Mouse (Mus musculus) ES-CJ7 (cell line): ENCODE data around the gene Grifin.
A peak's percentile ranks its signal among the peaks of the same experiment; 100 is the strongest.

Experiments used
- DNase-seq: peaks from one replicate; pipeline ENCODE4 v3.0.0; 2011; ENCODE audit warnings: low read depth, low spot score

Gene Grifin

GRCm38 (mm10) chr5:140589082-140589774, 24.4 kb upstream of the Grifin start:
- no peak for DNase-seq

DNA sequence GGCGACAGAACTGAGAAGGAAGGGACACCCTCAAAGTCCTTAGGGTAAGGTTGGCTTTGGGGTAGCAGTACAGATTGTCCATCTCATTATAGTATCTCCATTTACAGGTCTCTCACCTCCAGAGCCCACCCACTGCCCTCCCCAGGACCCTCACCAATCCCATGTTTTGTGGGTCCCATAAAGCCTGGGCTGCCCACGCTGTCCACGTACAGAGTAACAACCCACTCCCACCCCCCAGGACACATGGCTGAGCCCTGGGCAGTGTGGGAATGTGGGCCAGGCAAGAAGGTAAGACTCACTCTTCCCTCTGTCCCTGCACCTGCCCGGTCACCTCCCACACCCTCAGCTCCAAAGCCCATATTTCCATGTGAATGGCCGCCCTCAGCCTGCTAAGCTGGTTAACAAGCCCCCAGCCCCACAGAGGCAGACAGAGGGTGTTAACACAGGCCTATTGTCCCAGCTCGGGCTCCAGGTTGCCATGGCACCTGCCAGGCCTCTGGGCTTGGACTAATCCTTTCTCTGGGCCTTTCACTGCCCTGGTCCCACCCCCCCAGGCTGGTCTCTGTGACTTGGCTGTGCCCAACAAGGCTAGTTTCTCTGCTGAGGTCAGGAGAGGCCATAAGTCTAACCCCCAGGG, 19.0 kb upstream of the Grifin start:
- DNase-seq, result peak; percentile 74

DNA sequence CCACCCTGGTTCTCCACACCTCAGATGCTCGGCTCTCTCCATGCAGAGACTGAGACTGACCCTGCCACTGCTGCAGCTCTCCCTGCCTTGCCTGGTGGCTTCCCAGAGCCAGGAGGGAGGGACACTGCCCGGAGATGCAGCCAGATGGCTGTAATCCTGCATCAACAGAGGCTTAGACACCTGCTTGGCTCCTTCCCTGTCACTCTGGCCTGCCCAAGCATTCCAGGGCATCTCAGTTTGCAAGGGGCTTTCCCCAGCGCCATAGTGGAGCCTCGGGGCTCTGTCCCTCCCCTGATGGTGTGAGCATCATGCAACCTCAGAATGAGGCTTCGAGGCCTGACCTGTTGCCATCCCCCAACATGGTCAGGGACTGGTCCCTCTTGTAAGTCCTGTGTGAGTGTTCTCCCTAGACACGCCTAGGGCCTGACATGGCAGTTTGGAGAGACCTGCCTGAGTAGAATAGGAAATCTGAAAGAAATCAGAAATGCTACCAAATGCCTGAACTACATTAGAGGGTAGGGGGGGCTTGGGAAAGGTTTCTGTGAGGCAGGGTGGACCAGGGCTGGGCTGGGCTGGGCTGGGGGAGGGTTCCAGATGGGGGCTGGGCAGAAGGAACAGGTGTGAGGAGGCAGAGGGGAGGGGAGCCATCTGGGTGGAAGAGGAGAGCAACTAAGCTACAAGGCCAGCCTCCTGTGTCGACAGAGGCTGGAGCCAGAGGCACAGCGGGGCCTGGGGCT, 18.3 kb upstream of the Grifin start:
- DNase-seq, result no peak

- peak; percentile 59 for DNase-seq
These were observed 16.7 kb upstream of the Grifin start for GRCm38 (mm10) chr5:140581569-140581968.

- peak; percentile 80 for DNase-seq
These were observed 14.9 kb upstream of the Grifin start for GRCm38 (mm10) chr5:140579771-140580170.

- DNase-seq, result peak; percentile 73
These were observed 14.3 kb upstream of the Grifin start for GRCm38 (mm10) chr5:140579221-140579620.

GRCm38 (mm10) chr5:140575381-140575866, 10.6 kb upstream of the Grifin start:
- DNase-seq, result no peak

DNA sequence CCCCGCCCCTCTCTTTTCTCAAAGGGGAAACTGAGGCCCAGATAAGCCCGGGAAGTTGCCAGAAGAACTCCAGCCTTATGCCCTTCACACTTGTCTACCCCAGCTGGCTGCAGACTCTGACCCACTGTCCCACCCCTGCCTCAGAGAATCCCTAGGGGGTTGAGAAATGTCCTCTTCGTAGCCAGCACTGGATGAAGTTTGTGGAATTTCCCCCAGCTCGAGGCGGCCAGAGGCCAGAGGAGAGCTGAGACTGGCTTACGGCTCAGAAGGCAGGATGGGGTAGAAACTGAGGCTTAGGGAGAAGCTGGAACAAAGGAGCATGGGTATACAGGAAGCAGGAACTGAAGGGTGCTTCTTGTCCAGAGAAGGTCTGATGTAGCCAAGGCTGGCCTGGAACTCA, 7.7 kb upstream of the Grifin start:
- no peak for DNase-seq

DNA sequence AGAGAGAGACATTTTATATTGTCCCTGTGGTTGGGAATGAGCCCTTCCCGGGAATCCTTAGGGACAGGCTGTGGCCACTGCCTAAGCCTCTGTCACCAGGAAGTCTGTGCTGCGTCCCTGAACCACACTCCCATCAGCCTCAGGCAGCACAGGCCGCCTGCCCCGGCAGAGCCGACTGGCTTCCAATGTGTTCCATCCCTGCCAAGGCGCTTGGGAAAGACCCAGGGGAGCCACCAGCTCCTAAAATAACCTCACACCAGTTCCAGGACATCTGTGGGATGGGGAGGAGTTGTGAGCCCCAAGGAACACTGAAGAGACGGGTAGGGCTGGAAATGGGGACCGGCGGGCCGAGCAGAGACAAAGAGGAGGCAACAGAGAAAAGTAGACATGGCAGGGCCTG, 6.8 kb upstream of the Grifin start:
- no peak for DNase-seq

DNA sequence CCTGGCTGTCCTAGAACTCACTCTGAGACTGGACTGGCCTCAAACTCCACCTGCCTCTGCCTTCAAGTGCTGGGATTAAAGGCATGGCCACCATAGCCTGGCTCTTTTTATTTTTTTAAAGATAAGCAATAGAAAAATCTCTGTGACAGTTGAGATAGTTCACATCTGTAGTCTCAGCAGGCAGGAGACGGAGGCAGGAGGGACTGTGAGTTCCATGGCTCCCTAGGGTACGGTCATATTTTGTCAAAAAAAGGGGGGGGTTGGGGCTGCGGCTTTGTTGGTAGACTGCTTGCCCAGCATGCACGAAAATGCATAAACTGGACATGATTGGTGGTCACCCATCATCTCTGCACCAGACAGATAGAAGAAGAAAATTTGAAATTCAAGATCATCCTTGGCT, 6.3 kb upstream of the Grifin start:
- DNase-seq, result no peak

DNA sequence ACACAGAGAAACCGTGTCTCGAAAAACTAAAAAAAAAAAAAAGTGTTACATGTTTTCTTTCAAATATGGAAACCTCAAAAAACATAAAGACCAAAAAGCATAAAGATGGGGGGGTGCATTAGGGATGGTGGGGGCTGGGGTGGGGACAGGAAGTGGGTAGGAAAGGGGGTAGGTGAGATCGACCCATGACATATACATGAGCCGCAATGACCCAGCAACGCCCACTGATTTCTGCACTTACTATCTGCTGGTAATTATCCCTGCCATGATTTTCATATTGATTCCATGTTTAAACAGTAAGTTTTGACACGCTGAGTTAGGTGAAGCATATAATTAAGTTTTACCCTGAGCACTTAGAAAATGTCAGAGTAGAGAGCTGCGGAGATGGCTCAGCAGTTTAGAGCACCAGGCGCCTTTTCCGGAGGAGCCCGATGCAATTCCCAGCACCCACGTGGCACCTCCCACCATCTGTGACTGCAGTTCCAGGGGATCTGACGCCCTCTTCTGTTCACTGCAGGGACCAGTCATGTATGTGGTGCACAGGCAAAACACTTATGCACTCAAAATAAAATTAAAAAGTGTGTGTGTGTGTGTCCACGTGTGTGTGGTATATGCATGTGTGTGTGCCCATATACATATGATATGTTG, 5.5 kb upstream of the Grifin start:
- peak; percentile 53 for DNase-seq

- peak; percentile 48 for DNase-seq
These were observed 4.2 kb upstream of the Grifin start for GRCm38 (mm10) chr5:140569032-140569595.

GRCm38 (mm10) chr5:140568321-140568970, 3.6 kb upstream of the Grifin start:
- DNase-seq, result peak; percentile 75

GRCm38 (mm10) chr5:140567751-140568150, 2.9 kb upstream of the Grifin start:
- DNase-seq, result no peak

- DNase-seq, result peak; percentile 87
These were observed 2.5 kb upstream of the Grifin start for GRCm38 (mm10) chr5:140567321-140567720.

DNA sequence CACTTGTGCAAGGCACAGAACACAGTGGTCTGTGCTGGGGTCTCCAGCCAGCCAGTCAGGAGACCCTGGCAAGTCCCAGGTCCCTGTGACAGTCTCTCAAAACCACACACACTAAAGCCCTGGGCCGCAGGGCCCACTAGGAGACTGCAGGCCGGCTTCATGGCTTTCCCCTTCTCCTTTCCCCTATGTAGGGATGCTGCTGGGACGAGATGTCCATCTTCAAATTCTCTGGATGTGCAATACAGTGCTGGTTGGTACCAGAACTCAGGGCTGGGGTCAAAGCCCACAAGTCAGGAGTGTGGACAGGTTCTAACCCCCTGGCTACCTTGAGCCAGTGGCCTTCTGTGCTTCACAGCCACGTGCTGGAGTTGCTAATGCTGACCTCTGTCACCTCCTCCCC, 1.4 kb upstream of the Grifin start:
- DNase-seq, result no peak

GRCm38 (mm10) chr5:140565856-140566255, 985 bp upstream of the Grifin start:
- peak; percentile 19 for DNase-seq

- no peak for DNase-seq
These were observed 580 bp upstream of the Grifin start for GRCm38 (mm10) chr5:140565451-140565850.

GRCm38 (mm10) chr5:140562601-140563000, 2.3 kb downstream of the Grifin start:
- DNase-seq, result no peak

GRCm38 (mm10) chr5:140556859-140557258, 8.0 kb downstream of the Grifin start:
- DNase-seq, result no peak

DNA sequence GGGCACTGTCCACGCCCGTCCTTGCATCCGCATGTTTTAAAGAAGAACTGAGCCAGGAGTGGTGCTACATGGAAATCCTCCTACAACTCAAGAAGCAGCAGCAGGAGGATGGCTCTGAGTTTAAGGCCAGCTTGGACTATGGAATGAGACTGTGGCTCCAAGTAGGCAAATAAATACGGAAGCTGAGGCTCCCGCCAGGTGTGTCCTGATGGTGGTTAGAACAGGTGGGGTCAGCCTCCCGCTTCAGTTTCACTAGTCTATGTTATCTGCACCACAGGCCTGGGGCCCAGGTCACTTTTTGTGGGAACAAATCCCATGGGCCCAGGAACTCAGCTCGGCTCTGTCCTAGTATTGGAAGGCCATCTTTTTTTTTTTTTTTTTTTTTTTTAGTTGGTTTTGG, 11.2 kb downstream of the Grifin start:
- no peak for DNase-seq
